Mouse (Mus musculus): ENCODE results near the gene Ifi27l2b. TPM values are rescaled to one million over a fixed set of nuclear protein-coding genes. Genes with fewer than 3 reads are reported as not detected.
A peak's percentile ranks its signal among the peaks of the same experiment; 100 is the strongest.

Ifi27l2b gene
- total and polyA plus RNA-seq, 3 experiments, result not detected

- no peak for DNase-seq
These were observed 22.2 kb downstream of the Ifi27l2b start for GRCm38 (mm10) chr12:103434861-103435260.

DNA sequence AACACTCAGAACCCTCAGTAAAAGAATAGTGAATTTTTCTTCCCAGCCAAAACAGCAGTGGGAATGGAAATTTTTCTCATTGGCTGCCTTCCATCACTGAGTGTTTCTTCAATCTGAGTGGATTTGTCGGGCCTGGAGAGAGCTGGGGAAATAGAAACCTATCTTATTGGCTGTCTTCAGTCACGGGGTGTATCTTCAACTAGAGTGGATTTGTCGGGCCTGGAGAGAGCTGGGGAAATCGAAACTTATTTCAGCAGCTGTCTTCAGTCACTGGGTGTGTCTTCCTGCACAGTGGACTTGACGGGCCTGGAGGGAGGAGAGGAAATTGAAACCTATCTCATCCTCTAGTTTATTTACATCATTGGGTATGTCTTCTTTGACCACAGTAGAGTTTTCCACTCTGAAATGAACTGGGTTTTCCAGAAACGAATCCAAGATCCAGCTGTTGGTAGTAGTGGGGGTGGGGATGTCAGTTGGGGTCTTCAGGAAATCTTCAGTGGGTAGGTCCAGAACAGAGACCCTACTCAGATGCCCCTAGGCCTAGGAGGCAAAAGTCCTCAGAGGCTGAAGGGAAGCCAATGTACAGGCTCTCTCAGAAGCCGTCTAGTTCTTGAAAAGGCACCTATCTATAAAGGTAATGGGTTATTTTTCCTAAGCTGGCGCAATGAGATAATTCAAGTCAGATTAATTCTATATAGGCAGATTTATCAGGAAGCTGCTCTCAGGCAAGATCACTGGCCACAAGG is 22.9 kb downstream of the Ifi27l2b start, which contains the start of gene Ifi27:
Gene Ifi27, plus strand, starts transcription at position 226 of the 746 bp plus-strand sequence.
- peak; percentile 90 for DNase-seq

DNA sequence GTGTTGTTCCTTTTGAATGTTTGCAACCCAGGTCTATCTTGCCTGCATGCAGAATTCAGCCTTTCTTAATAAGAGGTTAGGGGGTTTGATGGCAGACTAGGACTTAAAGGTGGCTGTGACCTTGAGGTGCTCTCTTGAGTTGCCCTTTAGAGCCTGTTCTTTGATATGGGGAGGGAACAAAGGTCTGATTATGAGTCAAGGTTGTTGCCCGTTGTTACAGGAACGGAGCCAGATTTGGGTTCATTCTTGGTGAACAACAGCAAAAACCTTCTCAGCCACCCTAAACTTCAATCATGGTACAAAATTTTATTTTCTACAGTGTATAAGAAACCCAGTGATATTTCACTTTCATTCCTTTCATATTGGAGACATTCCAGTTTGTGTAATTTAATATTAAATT is 23.6 kb downstream of the Ifi27l2b start:
- DNase-seq, result peak; percentile 77

GRCm38 (mm10) chr12:103426710-103427109 is 30.3 kb downstream of the Ifi27l2b start:
- DNase-seq, result no peak

DNA sequence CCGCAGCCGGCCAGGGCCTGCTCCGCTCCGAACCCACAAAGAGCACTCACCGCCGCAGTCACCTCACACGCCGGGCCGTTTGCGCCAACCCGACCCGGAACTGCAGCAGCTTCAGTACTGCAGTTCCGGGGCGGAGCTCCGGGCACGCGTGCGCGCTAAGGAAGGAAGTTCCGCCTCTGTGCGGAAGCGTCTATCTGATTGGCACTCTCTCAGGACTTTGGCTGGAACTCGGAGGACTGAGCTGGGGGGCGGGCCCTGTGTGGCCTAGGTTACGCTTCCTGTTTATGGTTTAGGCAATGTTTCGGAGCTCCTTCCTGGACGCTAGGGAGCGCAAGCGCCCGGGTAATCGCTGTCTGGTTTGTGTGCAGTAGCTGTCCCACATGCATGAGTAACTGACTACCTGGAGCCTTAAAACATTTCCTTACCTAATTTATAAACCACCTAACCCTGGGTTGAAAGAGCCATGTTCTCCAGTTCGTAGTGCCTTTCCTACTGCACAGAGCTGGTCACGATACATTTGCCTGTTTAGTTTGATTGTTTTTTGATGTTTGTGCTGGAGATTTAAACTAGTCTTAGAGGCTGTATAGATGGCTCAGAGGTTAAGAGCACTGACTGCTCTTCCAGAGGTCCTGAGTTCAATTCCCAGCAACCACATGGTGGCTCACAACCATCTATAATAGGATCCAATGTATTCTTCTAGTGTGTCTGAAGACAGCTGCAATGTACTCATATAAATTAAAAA is 31.1 kb downstream of the Ifi27l2b start, which contains the start of gene Ddx24:
Gene Ddx24, minus strand, starts transcription at position 102 of the 742 bp plus-strand sequence.
- DNase-seq, result peak; percentile 99

- DNase-seq, result no peak
These were observed 31.9 kb downstream of the Ifi27l2b start for GRCm38 (mm10) chr12:103425016-103425728.

GRCm38 (mm10) chr12:103408144-103408543 is 48.9 kb downstream of the Ifi27l2b start:
- no peak for DNase-seq

- DNase-seq, result no peak
These were observed 49.3 kb downstream of the Ifi27l2b start, which contains the start of gene 9330161L09Rik for GRCm38 (mm10) chr12:103407720-103408119. TSS of gene 9330161L09Rik (minus strand) at chr12:103407820.

DNA sequence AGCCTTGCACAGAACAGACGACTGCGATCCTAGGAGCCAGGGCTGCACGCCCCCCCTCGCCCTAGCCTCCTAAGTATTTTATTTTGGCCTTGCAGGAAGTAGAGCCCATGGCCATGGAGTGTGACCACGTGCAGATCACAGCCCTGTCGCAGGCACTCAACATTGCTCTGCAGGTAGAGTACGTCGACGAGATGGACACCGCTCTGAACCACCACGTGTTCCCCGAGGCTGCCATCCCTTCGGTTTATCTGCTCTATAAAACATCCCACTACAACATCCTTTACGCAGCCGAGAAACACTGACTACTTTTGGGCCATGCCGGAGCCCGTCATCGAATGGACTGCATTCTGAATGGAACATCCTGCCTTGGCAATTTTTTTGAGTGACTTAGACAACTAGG is 52.9 kb downstream of the Ifi27l2b start:
- no peak for DNase-seq

Other genes with a start within 250 kb of the Ifi27l2b start
- gene Prima1, start 215.1 kb downstream of the Ifi27l2b start, total RNA-seq (2021), result 1 to 10 TPM in 1 of 2 experiments, under 1 TPM in 1; 0.75 to 2.9 TPM
- gene Prima1, start 215.1 kb downstream of the Ifi27l2b start, polyA plus RNA-seq (2012; rRNA removed), result 1.1 and 2.2 TPM in 2 replicates
- gene Fam181a, start 146.2 kb downstream of the Ifi27l2b start, total RNA-seq (2021), result not detected
- gene Fam181a, start 146.2 kb downstream of the Ifi27l2b start, polyA plus RNA-seq (2012; rRNA removed), result 0.22 TPM in 1 of 2 replicates, not detected in the other
- gene Asb2, start 101.2 kb downstream of the Ifi27l2b start, total RNA-seq (2021), result 1 to 10 TPM; 1.2 to 2.0 TPM
- gene Asb2, start 101.2 kb downstream of the Ifi27l2b start, polyA plus RNA-seq (2012; rRNA removed), result 6.3 and 8.2 TPM in 2 replicates
- gene Otub2, start 68.5 kb downstream of the Ifi27l2b start, total RNA-seq (2021), result 1 to 10 TPM; 3.0 to 3.8 TPM
- 2.6 and 3.3 TPM in 2 replicates for gene Otub2, start 68.5 kb downstream of the Ifi27l2b start, polyA plus RNA-seq (2012; rRNA removed)
- gene 9330161L09Rik, start 49.4 kb downstream of the Ifi27l2b start, total RNA-seq (2021), result 1 to 10 TPM in 1 of 2 experiments, under 1 TPM in 1; 0.98 to 2.2 TPM
- 0.39 and 0.70 TPM in 2 replicates for gene 9330161L09Rik, start 49.4 kb downstream of the Ifi27l2b start, polyA plus RNA-seq (2012; rRNA removed)
- 100 to 1,000 TPM; 116 to 132 TPM for gene Ddx24, start 31.4 kb downstream of the Ifi27l2b start, total RNA-seq (2021)
- 29.0 and 38.9 TPM in 2 replicates for gene Ddx24, start 31.4 kb downstream of the Ifi27l2b start, polyA plus RNA-seq (2012; rRNA removed)
- 1,000 to 10,000 TPM in 1 of 2 experiments, 100 to 1,000 TPM in 1; 923 to 1,715 TPM for gene Ifi27, start 23.0 kb downstream of the Ifi27l2b start, total RNA-seq (2021)
- gene Ifi27, start 23.0 kb downstream of the Ifi27l2b start, polyA plus RNA-seq (2012; rRNA removed), result 1,448 and 1,459 TPM in 2 replicates
- gene Ifi27l2a, start 13.5 kb downstream of the Ifi27l2b start, total RNA-seq (2021), result 1,000 to 10,000 TPM in 1 of 2 experiments, 100 to 1,000 TPM in 1; 340 to 1,466 TPM
- 539 and 2,543 TPM in 2 replicates for gene Ifi27l2a, start 13.5 kb downstream of the Ifi27l2b start, polyA plus RNA-seq (2012; rRNA removed)
- gene Ppp4r4, start 75.1 kb upstream of the Ifi27l2b start, total RNA-seq (2021), result 1 to 10 TPM; 2.9 to 4.8 TPM
- 0.98 and 2.1 TPM in 2 replicates for gene Ppp4r4, start 75.1 kb upstream of the Ifi27l2b start, polyA plus RNA-seq (2012; rRNA removed)
- gene Serpina10, start 174.2 kb upstream of the Ifi27l2b start, total RNA-seq (2021), result under 1 TPM in 1 of 2 experiments, not detected in 1; 0.46 TPM
- not detected in 2 replicates for gene Serpina10, start 174.2 kb upstream of the Ifi27l2b start, polyA plus RNA-seq (2012; rRNA removed)
- gene Serpina6, start 200.0 kb upstream of the Ifi27l2b start, total RNA-seq (2021), result 1 to 10 TPM; 1.7 to 5.4 TPM
- 0.27 and 1.3 TPM in 2 replicates for gene Serpina6, start 200.0 kb upstream of the Ifi27l2b start, polyA plus RNA-seq (2012; rRNA removed)
- gene Serpina16, start 218.9 kb upstream of the Ifi27l2b start, total RNA-seq (2021), result not detected
- 0.10 TPM in 1 of 2 replicates, not detected in the other for gene Serpina16, start 218.9 kb upstream of the Ifi27l2b start, polyA plus RNA-seq (2012; rRNA removed)
- gene Serpina1f, start 238.3 kb upstream of the Ifi27l2b start, total RNA-seq (2021), result not detected
- gene Serpina1f, start 238.3 kb upstream of the Ifi27l2b start, polyA plus RNA-seq (2012; rRNA removed), result not detected in 2 replicates